9 mouse cellular contexts compared by ENCODE assay signal in the genomic region with DNA sequence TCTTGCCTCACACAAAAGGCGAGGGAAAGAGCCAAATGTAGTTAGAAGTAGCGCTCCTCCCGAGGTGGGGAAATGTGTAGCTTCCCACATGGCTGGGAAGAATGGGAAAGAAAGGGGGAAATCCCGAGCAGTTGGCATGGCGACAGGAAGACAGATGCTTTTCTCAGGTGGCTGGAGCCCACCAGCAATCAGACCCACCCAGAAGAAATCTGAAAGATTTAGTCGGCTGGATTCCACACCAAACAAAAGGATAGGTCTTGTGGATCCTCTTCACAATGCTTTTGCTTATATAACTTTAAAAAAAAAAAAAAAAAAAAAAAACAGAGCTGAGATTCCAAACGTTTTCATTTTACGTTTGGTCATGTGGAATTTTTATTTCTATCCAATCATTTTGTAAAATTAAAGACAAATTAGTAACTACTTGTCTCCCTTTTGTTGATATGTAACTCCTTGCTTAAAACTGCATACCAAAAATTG. TPM values are rescaled to one million over a fixed set of nuclear protein-coding genes. Genes with fewer than 3 reads are reported as not detected.
DNase-seq lines count a peak whose midpoint lies in the region; ATAC-seq lines count a peak whose summit lies in the region.
"Had no signal": no experiment of that assay in that cellular context is flagged by ENCODE, and none has a peak within 500 bp of the region (broad histone marks: within the 10 kb centered on the region; RNA-seq: fewer than 3 reads in every experiment).

No protein-coding gene starts in this region.

- peak overlapping the region; percentile 40 for H3K4me3 ChIP-seq in heart, embryonic 10.5 days
- no peak overlapping the region for H3K4me3 ChIP-seq in liver, embryonic 12.5 days
- H3K4me3 ChIP-seq: erythroblast, embryonic 14.5 days had no signal

- H3K27ac ChIP-seq in heart, embryonic 10.5 days = peak overlapping the region; percentile 90
- 0 out of 2 replicates have a peak overlapping the region, but pooled peaks have one; percentile 10 for H3K27ac ChIP-seq in liver, embryonic 12.5 days

- WGBS in heart, embryonic 10.5 days = 24% methylated on average over 8 of the region's 8 CpGs
- WGBS in liver, embryonic 12.5 days (ENCODE audit: insufficient replicate concordance) = 18% methylated on average over 8 of the region's 8 CpGs

- H3K9ac ChIP-seq in liver, embryonic 12.5 days = no peak overlapping the region

- DNase-seq in heart, embryonic 10.5 days (ENCODE audit: low spot score) = no peak
- DNase-seq in heart, adult 9 months (ENCODE audit: low spot score in 2 of 2) = no peak
- peak; percentile 26 for DNase-seq in thymus, postnatal 4 days
- DNase-seq in thymus, adult 18-20 months = no peak
- DNase-seq in urinary bladder, adult 2 months (ENCODE audit: low spot score) = no peak
- DNase-seq in thymus, postnatal 25 days = no peak
- DNase-seq in right cerebral cortex, adult 18-20 months = no peak

- H3K4me2 ChIP-seq in liver, embryonic 12.5 days = peak overlapping the region; percentile 33

- ATAC-seq in liver, embryonic 12.5 days = no peak

- no peaks in the 10 kb centered on the region for H3K9me3 ChIP-seq in heart, embryonic 10.5 days
- no peaks in the 10 kb centered on the region for H3K9me3 ChIP-seq in liver, embryonic 12.5 days (replicated peaks)

- no peaks in the 10 kb centered on the region for H3K27me3 ChIP-seq in heart, embryonic 10.5 days (ENCODE audit: insufficient read depth, poor library complexity, severe bottlenecking)
- H3K27me3 ChIP-seq in liver, embryonic 12.5 days (replicated peaks) = peaks cover 32% of the 10 kb centered on the region

- no peaks in the 10 kb centered on the region for H3K36me3 ChIP-seq in heart, embryonic 10.5 days
- no peaks in the 10 kb centered on the region for H3K36me3 ChIP-seq in liver, embryonic 12.5 days

- peaks cover 39% of the 10 kb centered on the region for H3K4me1 ChIP-seq in heart, embryonic 10.5 days
- peaks cover 28% of the 10 kb centered on the region for H3K4me1 ChIP-seq in liver, embryonic 12.5 days

RNA-seq across cellular contexts. Expression of gene Gng2, which starts 10.0 kb away (rescaled TPM):
- 33.9 and 61.6 TPM in 2 replicates for polyA plus RNA-seq in heart, embryonic 10.5 days (2016; fragmentation: Nextera tagmentation; extraction: Ambion mirVana)
- 10.7 and 11.8 TPM in 2 replicates for polyA plus RNA-seq in liver, embryonic 12.5 days (2016; fragmentation: Nextera tagmentation; extraction: Ambion mirVana)
- polyA plus RNA-seq in urinary bladder, adult 2 months (2012; rRNA removed) = 6.5 and 12.6 TPM in 2 replicates
- polyA plus RNA-seq: erythroblast, embryonic 14.5 days had no signal
